Mouse (Mus musculus) E14TG2a.4 (cell line): ENCODE results near the gene Sctr.

Experiments used
- H3K27me3 ChIP-seq: 2 replicates; pipeline ENCODE4 v1.6.1; 2014; ENCODE audit warnings: low read length, control low read depth; ENCODE audit not compliant: insufficient read depth
- H3K36me3 ChIP-seq: 2 replicates; pipeline ENCODE4 v1.6.1; 2014; ENCODE audit warnings: low read length, control low read depth; ENCODE audit not compliant: insufficient read depth
- H3K4me1 ChIP-seq: replicated peaks from 2 replicates; pipeline ENCODE4 v1.6.1; 2014; ENCODE audit warnings: low read depth, low read length, control low read depth
- H3K4me3 ChIP-seq: replicated peaks from 2 replicates; pipeline ENCODE4 v1.5.1; 2014; ENCODE audit warnings: mild to moderate bottlenecking, low read length
- H3K9me3 ChIP-seq: 2 replicates; pipeline ENCODE4 v1.6.1; 2014; ENCODE audit warnings: low read length, control low read depth
- CTCF ChIP-seq: conservative IDR thresholded peaks from 2 replicates; pipeline ENCODE4 v1.5.1; 2014; ENCODE audit warnings: low read length
- NANOG ChIP-seq: IDR thresholded peaks from 2 replicates; pipeline ENCODE4 v1.6.1; 2014; ENCODE audit warnings: borderline replicate concordance, low read length, mixed read lengths
- POU5F1 ChIP-seq: IDR thresholded peaks from 2 replicates; pipeline ENCODE4 v1.6.1; 2014; ENCODE audit warnings: low read length, borderline replicate concordance

Sctr gene

DNA sequence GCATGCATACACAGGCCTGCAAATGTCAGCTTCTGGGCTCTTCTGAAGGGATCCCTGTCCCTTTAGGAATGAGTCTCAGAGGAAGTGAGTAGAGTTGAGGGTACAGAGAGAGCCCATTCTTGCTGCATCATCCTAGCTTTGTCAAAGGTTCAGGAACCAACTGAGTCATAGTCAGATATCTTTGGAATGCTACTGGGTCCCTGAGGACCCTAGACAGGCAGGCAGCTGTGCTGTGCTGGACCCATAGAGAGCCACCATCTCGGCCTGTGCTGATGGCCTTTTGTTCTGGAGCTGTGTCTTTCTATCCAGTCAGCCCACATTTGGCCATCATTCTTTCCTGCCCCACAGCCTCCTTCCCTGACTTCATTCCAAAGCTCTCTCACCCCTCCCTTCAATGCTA is 28.1 kb downstream of the Sctr start:
- H3K9me3 ChIP-seq, result no peaks in the 10 kb centered on the region
- H3K36me3 ChIP-seq, result no peaks in the 10 kb centered on the region
- TF ChIP-seq POU5F1 (no peak), NANOG (no peak), CTCF (no peak)
- peaks cover 20% of the 10 kb centered on the region for H3K4me1 ChIP-seq
- peaks cover 12% of the 10 kb centered on the region for H3K27me3 ChIP-seq
- H3K4me3 ChIP-seq, result no peak overlapping the region

DNA sequence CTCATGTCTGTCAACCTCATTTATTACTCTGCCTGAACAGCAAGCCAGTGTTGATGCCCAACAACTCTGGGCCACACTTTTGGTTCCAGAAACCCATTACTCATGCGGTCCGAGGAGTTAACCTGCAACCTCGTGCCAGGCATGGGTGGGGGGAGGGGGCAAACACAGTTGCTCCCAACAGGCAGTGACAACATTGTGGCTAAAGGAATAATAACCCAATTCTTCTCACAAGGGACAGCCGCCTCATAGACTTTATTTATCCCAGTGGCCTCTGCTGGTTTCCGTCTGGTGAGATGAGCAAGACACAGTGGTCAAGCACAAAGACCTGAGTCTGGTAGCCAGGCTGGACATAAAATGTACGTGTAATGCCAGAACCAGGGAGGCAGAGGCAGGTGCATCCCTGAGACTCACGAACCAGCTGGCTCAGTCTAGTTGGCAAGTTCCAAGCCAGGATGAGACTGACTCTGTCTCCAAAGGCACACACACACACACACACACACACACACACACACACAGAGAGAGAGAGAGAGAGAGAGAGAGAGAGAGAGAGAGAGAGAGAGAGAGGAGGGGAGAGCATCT is 28.9 kb downstream of the Sctr start:
- TF ChIP-seq NANOG (no peak), POU5F1 (no peak), CTCF (no peak)
- H3K4me1 ChIP-seq, result peaks cover 20% of the 10 kb centered on the region

DNA sequence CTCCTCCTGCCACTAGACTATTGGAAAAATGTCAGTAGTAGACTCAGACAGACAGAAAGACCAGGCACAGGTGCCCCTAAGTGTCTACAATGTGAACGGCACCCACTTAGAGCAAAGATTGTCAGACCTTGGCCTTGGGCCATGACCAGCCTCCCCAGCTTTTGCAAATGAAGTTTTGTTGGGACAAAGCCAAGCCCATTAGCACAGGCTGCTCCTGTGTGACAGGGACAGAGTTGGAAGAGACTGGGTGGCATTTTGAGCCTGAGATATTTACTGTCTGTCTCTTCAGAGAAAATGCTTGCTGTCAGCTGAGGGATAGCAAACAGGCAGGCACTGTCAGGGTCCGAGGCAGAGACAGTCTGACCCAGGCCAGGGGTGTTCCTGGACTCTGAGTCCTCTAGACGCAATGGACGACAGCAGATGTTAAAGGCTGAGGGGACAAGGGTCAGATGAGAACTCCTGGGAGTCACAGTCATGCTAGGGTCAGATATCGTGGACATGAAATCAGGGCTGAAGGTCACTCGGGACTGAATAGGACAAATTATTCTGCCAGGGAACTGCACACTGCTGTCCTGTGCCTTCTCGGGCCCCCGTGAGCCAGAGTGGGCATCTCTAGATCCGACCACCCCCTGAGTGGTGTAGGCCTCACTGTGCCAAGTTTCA is 30.5 kb downstream of the Sctr start:
- Histone ChIP-seq H3K36me3 (no peaks in the 10 kb centered on the region), H3K9me3 (no peaks in the 10 kb centered on the region), H3K4me3 (no peak overlapping the region), H3K27me3 (peaks cover 7% of the 10 kb centered on the region; the same call in 1 of the 2 replicates), H3K4me1 (peaks cover 23% of the 10 kb centered on the region)
- TF ChIP-seq CTCF (no peak), POU5F1 (no peak), NANOG (no peak)

More for the DNA sequence above, 28.9 kb downstream of the Sctr start:
- no peak overlapping the region for H3K4me3 ChIP-seq
- no peaks in the 10 kb centered on the region for H3K36me3 ChIP-seq
- H3K27me3 ChIP-seq, result peaks cover 12% of the 10 kb centered on the region
- H3K9me3 ChIP-seq, result no peaks in the 10 kb centered on the region

DNA sequence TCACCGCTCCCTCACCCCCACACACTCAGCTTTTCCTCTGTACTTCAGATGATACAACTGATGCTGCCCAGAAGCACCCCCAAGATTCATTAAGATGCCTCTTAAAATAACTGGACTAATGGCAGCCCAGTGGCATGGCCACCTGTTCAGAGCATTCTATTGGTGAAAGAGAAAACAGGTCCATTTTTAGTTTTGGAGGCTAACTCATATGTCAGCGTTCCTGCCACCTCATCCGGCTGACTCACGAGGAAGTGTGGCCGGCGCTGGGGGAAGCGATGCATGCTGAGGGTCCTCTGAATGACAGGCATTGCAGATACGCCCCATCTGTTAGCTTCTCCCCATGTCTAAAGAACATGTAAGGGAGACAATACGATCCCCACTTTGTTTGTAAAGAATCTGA is 31.9 kb downstream of the Sctr start:
- Histone ChIP-seq H3K4me1 (peaks cover 26% of the 10 kb centered on the region), H3K27me3 (peaks cover 4% of the 10 kb centered on the region; the same call in 1 of the 2 replicates), H3K9me3 (no peaks in the 10 kb centered on the region), H3K36me3 (no peaks in the 10 kb centered on the region), H3K4me3 (no peak overlapping the region)
- no peak for TF ChIP-seq POU5F1

DNA sequence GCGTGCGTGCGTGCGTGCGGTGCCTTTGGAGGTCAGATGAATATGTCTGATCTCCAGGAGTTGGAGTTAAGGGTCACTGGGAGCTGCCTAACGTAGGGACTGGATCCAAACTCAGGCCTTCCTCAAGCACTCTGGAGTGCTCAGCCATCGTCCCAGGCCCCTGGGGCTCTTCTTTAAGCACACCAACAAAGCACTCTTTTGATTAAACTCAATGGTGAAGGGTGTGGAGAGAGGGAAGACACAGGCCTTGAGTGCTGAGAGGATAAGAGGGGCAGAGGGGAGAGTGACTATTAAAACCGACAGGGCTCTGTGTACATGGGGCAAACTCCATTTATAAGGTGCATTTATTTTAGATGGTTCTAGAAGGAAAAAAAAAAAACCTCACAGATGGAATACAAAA is 35.7 kb downstream of the Sctr start:
- peaks cover 33% of the 10 kb centered on the region for H3K4me1 ChIP-seq
- H3K4me3 ChIP-seq, result no peak overlapping the region
- H3K36me3 ChIP-seq, result no peaks in the 10 kb centered on the region
- TF ChIP-seq POU5F1 (no peak), NANOG (peak; percentile 49; the same call in 1 of the 2 replicates)
- no peaks in the 10 kb centered on the region for H3K27me3 ChIP-seq
- no peaks in the 10 kb centered on the region for H3K9me3 ChIP-seq

DNA sequence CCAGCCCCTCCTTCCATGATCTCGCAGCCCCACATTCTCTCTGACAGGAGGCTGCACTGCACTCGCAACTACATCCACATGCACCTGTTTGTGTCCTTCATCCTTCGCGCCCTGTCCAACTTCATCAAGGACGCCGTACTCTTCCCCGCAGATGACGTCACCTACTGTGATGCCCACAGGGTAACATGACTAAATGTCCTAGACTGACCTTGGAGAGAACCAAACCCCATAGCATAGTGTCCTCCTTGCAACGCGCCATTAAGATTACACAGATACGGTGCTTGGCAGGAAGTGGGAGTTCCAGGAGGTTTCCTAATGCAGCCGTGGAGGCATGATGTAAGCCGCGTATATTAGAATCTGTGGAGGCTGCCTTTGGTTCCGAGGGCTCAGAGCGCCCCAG is 37.9 kb downstream of the Sctr start:
- no peak for TF ChIP-seq NANOG
- no peak for TF ChIP-seq CTCF
- no peak for TF ChIP-seq POU5F1
- Histone ChIP-seq H3K36me3 (no peaks in the 10 kb centered on the region), H3K9me3 (no peaks in the 10 kb centered on the region)

DNA sequence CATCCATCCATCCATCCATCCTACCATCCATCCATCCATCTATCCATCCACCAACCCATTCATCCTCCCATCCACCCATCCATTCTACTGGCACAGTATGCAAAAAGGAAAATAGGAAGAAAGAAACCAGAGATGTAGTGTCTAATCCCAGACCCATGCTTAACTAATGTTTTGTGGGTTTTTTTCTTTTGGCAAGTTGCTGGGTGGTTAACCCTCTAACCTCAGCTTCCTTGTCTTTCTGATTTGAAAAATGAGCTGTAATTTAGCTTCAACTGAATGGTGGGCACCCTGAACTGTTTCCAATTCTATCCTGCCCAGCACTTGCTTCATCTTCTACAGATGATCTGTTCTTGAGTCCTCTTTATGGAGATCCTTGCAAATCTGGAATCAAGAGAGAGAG is 40.6 kb downstream of the Sctr start:
- H3K27me3 ChIP-seq, result no peaks in the 10 kb centered on the region
- peaks cover 24% of the 10 kb centered on the region for H3K4me1 ChIP-seq

More for the DNA sequence above, 37.9 kb downstream of the Sctr start:
- H3K4me1 ChIP-seq, result peaks cover 24% of the 10 kb centered on the region
- H3K4me3 ChIP-seq, result no peak overlapping the region
- no peaks in the 10 kb centered on the region for H3K27me3 ChIP-seq

DNA sequence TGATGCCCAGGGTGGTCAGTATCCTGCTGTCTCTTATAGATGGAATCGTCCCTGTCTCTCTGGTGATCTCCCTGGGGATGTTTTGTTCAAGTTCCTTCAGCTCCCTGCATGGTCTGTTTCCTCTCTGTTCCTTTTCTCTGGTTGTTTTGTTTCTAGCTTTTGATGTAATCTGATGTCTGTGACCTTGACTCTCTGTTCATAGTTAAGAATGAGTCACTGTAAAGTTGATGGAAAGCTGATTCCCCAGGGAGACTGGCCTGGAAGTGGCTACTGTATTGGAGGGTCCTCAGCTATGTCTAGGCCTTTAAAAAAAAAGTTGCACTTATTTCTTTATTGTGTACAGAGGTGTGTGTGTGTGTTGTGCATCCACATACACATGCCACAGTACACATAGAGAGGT is 44.4 kb downstream of the Sctr start:
- Histone ChIP-seq H3K4me1 (peaks cover 10% of the 10 kb centered on the region), H3K36me3 (no peaks in the 10 kb centered on the region), H3K27me3 (peaks cover under 1% of the 10 kb centered on the region; the same call in 1 of the 2 replicates), H3K9me3 (peaks cover 10% of the 10 kb centered on the region), H3K4me3 (no peak overlapping the region)
- TF ChIP-seq CTCF (no peak), NANOG (no peak), POU5F1 (no peak)

More for the DNA sequence above, 40.6 kb downstream of the Sctr start:
- no peaks in the 10 kb centered on the region for H3K9me3 ChIP-seq
- H3K36me3 ChIP-seq, result no peaks in the 10 kb centered on the region
- no peak overlapping the region for H3K4me3 ChIP-seq
- TF ChIP-seq POU5F1 (no peak), CTCF (no peak), NANOG (no peak)
